Mouse (Mus musculus) forebrain, embryonic 10.5 days (tissue): ENCODE measurements around the gene Fto. TPM values are rescaled to one million over a fixed set of nuclear protein-coding genes. Genes with fewer than 3 reads are reported as not detected.
A peak's percentile ranks its signal among the peaks of the same experiment; 100 is the strongest.

Experiments used
- DNase-seq: peaks from one replicate; pipeline ENCODE4 v3.0.0-alpha.2; 2017; ENCODE audit warnings: low spot score; ENCODE audit errors: extremely low spot score
- H3K27ac ChIP-seq: fragments of 300-500 bp; sonication (generic); 2 replicates; pipeline ENCODE4 v1.5.1; 2016; ENCODE audit warnings: mild to moderate bottlenecking
- H3K27me3 ChIP-seq: fragments of 300-500 bp; sonication (generic); 2 replicates; pipeline ENCODE4 v1.6.1; 2016; ENCODE audit warnings: mild to moderate bottlenecking; ENCODE audit not compliant: poor library complexity, severe bottlenecking
- H3K36me3 ChIP-seq: fragments of 300-500 bp; sonication (generic); replicated peaks from 2 replicates; pipeline ENCODE4 v1.6.1; 2016; ENCODE audit warnings: mild to moderate bottlenecking, moderate library complexity
- H3K4me1 ChIP-seq: fragments of 300-500 bp; sonication (generic); 2 replicates; pipeline ENCODE4 v1.6.1; 2016
- H3K4me3 ChIP-seq: fragments of 300-500 bp; sonication (generic); 2 replicates; pipeline ENCODE4 v1.5.1; 2016; ENCODE audit warnings: mild to moderate bottlenecking, moderate library complexity
- H3K9me3 ChIP-seq: fragments of 300-500 bp; sonication (generic); 2 replicates; pipeline ENCODE4 v1.6.1; 2016; ENCODE audit warnings: mild to moderate bottlenecking, moderate library complexity
- WGBS: fragments of 180-500 bp; shearing (Covaris S2); methylation state at CpG from one replicate; pipeline ENCODE4 v1.1.7; 2016; 5-methylcytosine and 5-hydroxymethylcytosine counted together
- polyA plus RNA-seq: library from polyadenylated mRNA; unstranded; fragments of >200 nt; fragmentation: Nextera tagmentation; extraction: Ambion mirVana; gene quantifications from 2 replicates; pipeline ENCODE4 v1.2.1, GENCODE M21; 2016

Gene Fto
- polyA plus RNA-seq, 1 experiment from 2014 or later = 88.3 TPM

- whole genome bisulfite sequencing = 90% methylated on average over 4 of the region's 4 CpGs
- H3K4me1 ChIP-seq = peaks cover 55% of the 10 kb centered on the region
- peaks cover 63% of the 10 kb centered on the region for H3K27me3 ChIP-seq
Observed at GRCm38 (mm10) chr8:91371995-91372394, 58.7 kb downstream of the Fto start.

GRCm38 (mm10) chr8:91372780-91373577 lies 59.7 kb downstream of the Fto start:
- no peak overlapping the region for H3K27ac ChIP-seq
- 87% methylated on average over 9 of the region's 9 CpGs for WGBS
- peaks cover 61% of the 10 kb centered on the region for H3K27me3 ChIP-seq
- no peaks in the 10 kb centered on the region for H3K36me3 ChIP-seq
- H3K9me3 ChIP-seq = no peaks in the 10 kb centered on the region
- H3K4me3 ChIP-seq = no peak overlapping the region
- no peak for DNase-seq
- H3K4me1 ChIP-seq = peaks cover 65% of the 10 kb centered on the region

More at GRCm38 (mm10) chr8:91371995-91372394, 58.7 kb downstream of the Fto start:
- Histone ChIP-seq H3K36me3 (no peaks in the 10 kb centered on the region), H3K27ac (no peak overlapping the region), H3K4me3 (no peak overlapping the region), H3K9me3 (no peaks in the 10 kb centered on the region)
- no peak for DNase-seq

GRCm38 (mm10) chr8:91375054-91375938 lies 62.0 kb downstream of the Fto start:
- 47% methylated on average over 20 of the region's 20 CpGs for WGBS
- Histone ChIP-seq H3K27me3 (peaks cover 63% of the 10 kb centered on the region), H3K4me1 (peaks cover 76% of the 10 kb centered on the region), H3K27ac (peak overlapping the region; percentile 16; the same call in 1 of the 2 replicates), H3K9me3 (no peaks in the 10 kb centered on the region), H3K4me3 (no peak overlapping the region), H3K36me3 (no peaks in the 10 kb centered on the region)
- no peak for DNase-seq

GRCm38 (mm10) chr8:91376785-91377184 lies 63.5 kb downstream of the Fto start:
- H3K4me1 ChIP-seq = peaks cover 81% of the 10 kb centered on the region
- no peak overlapping the region for H3K4me3 ChIP-seq
- peaks cover 71% of the 10 kb centered on the region for H3K27me3 ChIP-seq
- 0 out of 2 replicates have a peak overlapping the region, but pooled peaks have one; percentile 12 for H3K27ac ChIP-seq
- no peaks in the 10 kb centered on the region for H3K36me3 ChIP-seq
- 37% methylated on average over 11 of the region's 11 CpGs for WGBS
- H3K9me3 ChIP-seq = no peaks in the 10 kb centered on the region
- no peak for DNase-seq

DNA sequence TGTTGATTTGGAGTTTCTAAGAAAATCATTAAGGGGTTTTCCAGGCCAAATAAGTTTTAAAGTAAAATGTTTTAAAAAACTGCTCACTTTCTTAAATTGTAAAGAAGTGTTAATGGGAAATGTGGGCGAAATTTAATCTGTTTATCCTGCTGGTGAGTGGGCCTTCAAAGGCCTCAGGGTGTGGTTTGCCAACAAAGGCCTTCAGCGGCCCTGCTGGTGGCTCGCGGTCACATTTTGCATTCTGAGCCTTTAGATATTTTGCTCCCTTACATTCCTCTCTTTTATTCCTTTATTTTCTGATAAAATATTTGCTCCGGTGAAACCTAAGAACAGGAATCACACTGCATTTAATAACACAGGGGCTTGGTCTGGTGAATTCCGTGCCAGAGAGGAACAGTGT lies 64.0 kb downstream of the Fto start:
- Histone ChIP-seq H3K9me3 (no peaks in the 10 kb centered on the region), H3K4me1 (peaks cover 86% of the 10 kb centered on the region)
- WGBS = 45% methylated on average over 6 of the region's 6 CpGs

GRCm38 (mm10) chr8:91378846-91379499 lies 65.6 kb downstream of the Fto start:
- Histone ChIP-seq H3K27me3 (peaks cover 62% of the 10 kb centered on the region), H3K36me3 (no peaks in the 10 kb centered on the region), H3K27ac (no peak overlapping the region), H3K9me3 (no peaks in the 10 kb centered on the region), H3K4me3 (no peak overlapping the region), H3K4me1 (peaks cover 86% of the 10 kb centered on the region)
- peak; percentile 61 for DNase-seq
- 82% methylated on average over 13 of the region's 13 CpGs for WGBS

More for the DNA sequence above, 64.0 kb downstream of the Fto start:
- H3K27ac ChIP-seq = no peak overlapping the region
- no peak overlapping the region for H3K4me3 ChIP-seq
- no peaks in the 10 kb centered on the region for H3K36me3 ChIP-seq
- DNase-seq = no peak
- peaks cover 69% of the 10 kb centered on the region for H3K27me3 ChIP-seq

GRCm38 (mm10) chr8:91380796-91381542 lies 67.6 kb downstream of the Fto start:
- no peak for DNase-seq
- Histone ChIP-seq H3K27ac (0 out of 2 replicates have a peak overlapping the region, but pooled peaks have one; percentile 26), H3K27me3 (peaks cover 62% of the 10 kb centered on the region), H3K4me3 (no peak overlapping the region), H3K36me3 (no peaks in the 10 kb centered on the region), H3K4me1 (peaks cover 78% of the 10 kb centered on the region), H3K9me3 (no peaks in the 10 kb centered on the region)
- 19% methylated on average over 10 of the region's 10 CpGs for WGBS

- Histone ChIP-seq H3K27ac (peak overlapping the region; percentile 26; the same call in 1 of the 2 replicates), H3K36me3 (no peaks in the 10 kb centered on the region), H3K4me1 (peaks cover 72% of the 10 kb centered on the region), H3K4me3 (peak overlapping the region; percentile 8; the same call in 1 of the 2 replicates), H3K9me3 (no peaks in the 10 kb centered on the region), H3K27me3 (peaks cover 56% of the 10 kb centered on the region)
- DNase-seq = no peak
- 17% methylated on average over 7 of the region's 7 CpGs for WGBS
Observed at GRCm38 (mm10) chr8:91381543-91382106, 68.3 kb downstream of the Fto start.

DNA sequence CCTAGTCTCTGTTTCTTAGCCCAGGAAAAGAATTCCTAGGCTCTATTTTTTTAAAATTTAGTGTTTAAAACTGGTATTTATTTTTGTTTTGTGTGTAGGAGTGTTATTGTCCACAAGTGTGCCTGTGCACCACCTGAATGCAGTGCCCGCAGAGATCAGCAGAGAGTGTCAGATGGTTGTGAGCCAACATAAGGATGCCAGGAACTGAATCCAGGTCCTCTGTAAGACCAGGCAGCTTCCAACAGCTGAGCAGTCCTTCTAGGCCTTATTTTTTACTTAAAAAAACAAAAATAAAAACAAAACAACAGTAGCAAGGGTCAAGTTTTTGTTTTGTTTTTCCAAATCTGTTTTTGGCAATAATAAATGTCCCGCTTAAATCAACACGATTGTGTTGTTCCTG lies 69.9 kb downstream of the Fto start:
- 77% methylated on average over 3 of the region's 3 CpGs for WGBS
- no peaks in the 10 kb centered on the region for H3K36me3 ChIP-seq
- no peak for DNase-seq
- H3K27ac ChIP-seq = no peak overlapping the region
- no peak overlapping the region for H3K4me3 ChIP-seq
- H3K4me1 ChIP-seq = peaks cover 63% of the 10 kb centered on the region
- no peaks in the 10 kb centered on the region for H3K9me3 ChIP-seq
- peaks cover 43% of the 10 kb centered on the region for H3K27me3 ChIP-seq

DNA sequence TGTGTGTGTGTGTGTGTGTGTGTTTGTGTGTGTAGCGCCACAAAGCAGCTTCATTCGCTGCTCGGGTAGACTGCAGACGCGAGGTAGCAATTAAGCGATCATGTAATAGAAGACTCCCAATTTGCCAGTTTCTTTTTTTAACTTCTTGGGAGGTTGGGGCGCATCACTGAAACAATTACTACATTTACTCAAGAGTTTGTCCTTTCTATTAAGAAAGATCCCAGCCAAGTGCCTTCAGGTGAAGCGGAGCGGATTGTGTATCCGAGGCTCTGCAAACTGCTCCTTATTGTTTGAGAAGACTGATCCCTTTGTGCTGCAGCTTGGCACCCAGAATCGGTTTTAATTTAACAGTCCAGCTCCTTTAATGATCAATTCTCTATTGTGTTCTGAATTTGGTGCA lies 70.5 kb downstream of the Fto start:
- Histone ChIP-seq H3K27ac (peak overlapping the region; percentile 17; the same call in 1 of the 2 replicates), H3K9me3 (no peaks in the 10 kb centered on the region), H3K4me3 (no peak overlapping the region), H3K27me3 (peaks cover 38% of the 10 kb centered on the region), H3K4me1 (peaks cover 67% of the 10 kb centered on the region), H3K36me3 (no peaks in the 10 kb centered on the region)
- 28% methylated on average over 11 of the region's 11 CpGs for WGBS
- no peak for DNase-seq

- WGBS = 41% methylated on average over 3 of the region's 3 CpGs
- Histone ChIP-seq H3K27me3 (peaks cover 32% of the 10 kb centered on the region), H3K36me3 (no peaks in the 10 kb centered on the region), H3K27ac (no peak overlapping the region; the same call in 1 of the 2 replicates), H3K4me1 (peaks cover 69% of the 10 kb centered on the region), H3K9me3 (no peaks in the 10 kb centered on the region), H3K4me3 (no peak overlapping the region)
- DNase-seq = no peak
Observed at GRCm38 (mm10) chr8:91384389-91384788, 71.1 kb downstream of the Fto start.
